Mouse (Mus musculus) testis, adult 2 months (tissue): ENCODE measurements around the gene Exosc10.

Experiments
- CTCF ChIP-seq: fragments of 200-500 bp; IDR thresholded peaks from 2 replicates; pipeline ENCODE4 v1.5.1; 2012; ENCODE audit warnings: low read depth, mild to moderate bottlenecking, inconsistent platforms, low read length, moderate library complexity; ENCODE audit not compliant: control insufficient read depth, insufficient read depth, insufficient replicate concordance
- POLR2A ChIP-seq: fragments of 200-500 bp; IDR thresholded peaks from 2 replicates; pipeline ENCODE4 v1.6.1; 2012; ENCODE audit warnings: low read depth, mild to moderate bottlenecking, inconsistent platforms, low read length, moderate library complexity; ENCODE audit not compliant: control insufficient read depth

GRCm38 (mm10) chr4:148609805-148610204 is 51.6 kb downstream of the Exosc10 start:
- TF ChIP-seq CTCF (no peak), POLR2A (no peak)
